Mouse (Mus musculus): Measurements from ENCODE around the gene Pah.

Pah gene

DNA sequence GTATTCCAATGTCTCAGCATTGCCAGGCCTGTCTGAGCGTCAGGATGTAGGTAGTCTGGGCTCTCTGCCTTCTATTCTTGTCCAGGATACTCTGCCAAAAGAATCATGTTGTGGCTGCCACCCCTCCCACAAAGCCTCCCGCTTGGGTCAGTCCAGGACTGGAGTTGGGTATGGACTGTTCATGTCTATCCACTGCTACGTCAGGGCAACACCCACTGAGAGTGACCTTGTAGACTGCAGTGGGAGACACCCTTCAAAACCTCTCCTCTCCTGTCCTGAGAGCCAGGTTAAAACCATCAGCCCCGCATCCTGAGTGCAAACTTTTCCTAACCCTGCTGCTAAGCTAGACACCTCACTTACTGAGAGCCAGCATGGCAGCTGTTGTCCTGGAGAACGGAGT is at the start of gene Pah:
Gene Pah, plus strand, starts transcription at position 150 of the 400 bp plus-strand sequence.
- no peak for DNase-seq

DNA sequence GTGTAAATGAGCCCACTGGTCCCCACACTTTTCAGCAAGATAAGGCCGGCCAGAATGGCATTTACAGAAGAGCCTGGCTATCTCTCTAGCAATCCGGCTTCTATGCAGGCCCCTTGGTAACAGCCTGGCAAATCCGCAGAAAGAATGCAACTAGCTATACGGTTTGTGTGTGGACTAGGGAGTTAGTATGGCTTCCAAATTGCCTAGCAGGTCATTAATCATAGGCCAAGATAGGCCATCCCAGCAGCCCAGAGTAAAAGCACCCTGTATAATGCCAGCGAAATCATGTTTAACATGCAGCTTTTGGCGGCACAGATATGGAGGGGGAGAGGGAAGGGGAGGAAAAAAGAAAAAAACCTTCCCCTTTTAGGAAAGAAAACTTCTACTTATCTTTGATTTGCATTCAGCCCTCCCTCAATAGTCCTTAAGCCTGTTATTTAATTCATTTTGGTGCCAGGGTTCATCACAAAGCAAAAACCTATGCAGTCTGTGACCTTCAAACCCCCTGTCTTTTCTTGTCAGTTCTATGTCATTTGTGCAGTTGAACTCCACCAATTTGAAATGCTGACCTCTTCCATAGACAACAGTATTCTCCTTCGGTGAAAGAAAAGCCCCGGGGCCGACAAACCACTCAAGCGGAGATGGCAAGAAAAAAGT is 48.0 kb upstream of the Pah start:
- no peak for DNase-seq

DNA sequence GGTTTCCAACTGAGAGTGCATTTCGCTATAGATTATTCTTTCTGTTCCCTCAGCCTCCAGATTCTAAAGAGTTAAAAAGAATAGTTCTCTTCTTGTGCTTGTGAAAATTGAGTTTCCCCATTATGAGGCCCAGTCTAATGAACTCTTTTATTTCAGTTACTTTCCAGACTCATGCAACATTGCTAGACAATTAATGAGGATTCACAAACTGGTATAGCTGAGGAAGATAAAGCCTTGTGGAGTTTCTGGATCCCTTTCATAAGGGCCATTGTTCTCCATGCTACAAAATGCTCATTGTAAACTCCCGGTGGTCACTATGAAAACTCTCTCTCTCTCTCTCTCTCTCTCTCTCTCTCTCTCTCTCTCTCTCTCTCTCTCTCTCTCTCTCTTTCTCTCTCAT is 46.6 kb upstream of the Pah start:
- DNase-seq: no peak

DNA sequence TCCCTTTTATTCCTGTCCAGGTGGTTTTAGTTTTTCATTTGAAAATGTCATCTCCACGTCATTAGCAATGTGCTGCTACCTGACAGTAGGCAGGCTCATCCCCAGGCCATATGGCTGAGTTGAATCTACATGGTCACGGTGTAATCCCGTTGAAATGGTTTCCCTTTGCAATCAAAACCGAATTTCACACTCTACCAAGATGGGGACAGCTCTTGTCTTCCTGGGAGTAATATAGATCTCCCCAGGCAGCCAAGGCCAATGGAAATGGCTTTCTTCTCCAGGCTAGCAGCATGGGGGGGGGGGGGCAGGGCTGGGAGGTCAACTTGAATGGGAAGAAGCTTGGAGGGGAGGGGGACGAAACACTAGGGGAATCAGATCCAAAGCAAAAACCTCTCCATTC is 43.7 kb upstream of the Pah start:
- DNase-seq: no peak

DNA sequence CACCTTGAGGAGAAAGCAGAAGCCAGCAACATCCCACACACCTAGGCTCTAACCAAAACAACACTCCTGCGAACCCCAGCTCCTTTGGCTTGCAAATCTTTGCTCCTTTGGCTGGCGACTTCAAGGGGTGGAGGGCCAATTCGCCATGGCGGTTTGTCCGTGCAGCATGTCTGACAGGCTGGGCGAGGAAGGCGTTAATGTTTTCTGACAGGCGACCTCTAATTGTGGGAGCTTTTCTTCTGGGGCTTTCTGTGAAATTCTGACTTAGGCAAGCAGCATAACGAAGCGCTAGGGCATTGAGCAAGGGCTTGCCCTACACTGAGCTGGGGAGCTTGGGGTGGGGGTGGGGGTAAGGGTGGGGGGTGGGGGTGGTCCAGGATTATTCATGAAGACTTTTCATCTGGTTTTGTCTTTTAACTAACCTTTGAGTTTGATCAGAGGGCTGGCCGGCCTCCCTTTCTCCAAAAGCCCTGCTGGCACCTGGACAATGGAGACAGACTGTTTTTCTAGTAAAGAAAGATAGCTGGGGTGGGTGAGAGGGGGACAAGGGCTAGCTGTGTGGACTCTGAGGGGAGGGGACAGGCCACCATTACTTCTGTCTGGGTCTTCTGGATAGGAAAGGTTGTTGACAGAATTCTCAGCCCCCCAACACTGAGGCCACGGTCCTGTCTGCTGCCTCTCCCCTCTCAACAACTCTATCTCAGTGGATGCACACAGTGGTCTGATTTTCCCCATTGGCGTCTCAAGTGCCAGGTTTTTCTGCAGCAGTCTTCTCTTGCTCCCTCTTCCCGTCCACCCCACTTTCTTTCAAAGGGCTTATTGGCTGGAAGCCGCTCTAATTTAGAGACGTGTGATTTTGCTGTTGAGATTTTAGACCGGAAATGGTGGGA is 36.5 kb upstream of the Pah start:
- no peak for DNase-seq

DNA sequence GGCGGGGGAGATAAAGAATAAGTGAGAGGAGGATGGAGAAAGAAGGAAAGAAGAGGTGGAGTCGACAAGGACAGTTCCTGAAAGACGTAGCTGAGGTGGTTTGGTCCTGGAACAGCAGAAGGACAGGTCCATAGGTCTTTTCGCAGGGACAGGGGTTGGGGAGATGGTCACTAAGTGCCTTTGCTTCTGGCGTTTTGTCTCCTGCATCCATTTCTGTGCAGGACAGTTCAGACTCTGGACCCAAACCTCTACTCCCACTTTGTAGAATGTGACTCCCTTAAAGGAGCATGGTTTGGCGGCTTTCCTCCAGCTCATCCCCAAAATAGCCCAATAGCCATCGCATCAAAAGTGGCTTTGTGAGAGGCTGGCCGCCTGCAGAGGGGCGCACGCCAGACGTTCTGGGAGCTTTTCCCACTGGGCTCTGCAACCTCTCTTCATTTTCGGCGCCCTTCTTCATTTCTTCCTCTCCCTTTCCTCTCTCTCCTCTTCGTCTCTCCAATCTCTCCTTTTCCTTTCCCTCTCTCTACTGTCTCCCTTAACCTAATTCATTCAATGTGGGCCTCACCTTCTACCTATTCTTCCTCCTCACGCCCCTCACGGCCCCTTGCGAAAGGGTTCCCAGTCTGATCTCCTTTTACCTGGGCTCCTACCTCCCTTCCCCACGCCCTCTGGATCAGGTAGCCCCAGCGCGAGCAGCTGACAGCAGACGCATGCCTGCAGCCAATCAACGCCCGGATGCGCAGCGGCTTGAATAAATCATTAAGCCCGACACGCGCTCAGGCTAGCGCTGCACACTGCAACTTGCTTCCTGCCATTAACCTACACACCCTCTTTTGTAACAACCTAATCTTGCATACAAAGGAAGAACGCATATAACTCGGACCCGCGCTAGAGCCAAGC is 35.6 kb upstream of the Pah start:
- no peak for DNase-seq

DNA sequence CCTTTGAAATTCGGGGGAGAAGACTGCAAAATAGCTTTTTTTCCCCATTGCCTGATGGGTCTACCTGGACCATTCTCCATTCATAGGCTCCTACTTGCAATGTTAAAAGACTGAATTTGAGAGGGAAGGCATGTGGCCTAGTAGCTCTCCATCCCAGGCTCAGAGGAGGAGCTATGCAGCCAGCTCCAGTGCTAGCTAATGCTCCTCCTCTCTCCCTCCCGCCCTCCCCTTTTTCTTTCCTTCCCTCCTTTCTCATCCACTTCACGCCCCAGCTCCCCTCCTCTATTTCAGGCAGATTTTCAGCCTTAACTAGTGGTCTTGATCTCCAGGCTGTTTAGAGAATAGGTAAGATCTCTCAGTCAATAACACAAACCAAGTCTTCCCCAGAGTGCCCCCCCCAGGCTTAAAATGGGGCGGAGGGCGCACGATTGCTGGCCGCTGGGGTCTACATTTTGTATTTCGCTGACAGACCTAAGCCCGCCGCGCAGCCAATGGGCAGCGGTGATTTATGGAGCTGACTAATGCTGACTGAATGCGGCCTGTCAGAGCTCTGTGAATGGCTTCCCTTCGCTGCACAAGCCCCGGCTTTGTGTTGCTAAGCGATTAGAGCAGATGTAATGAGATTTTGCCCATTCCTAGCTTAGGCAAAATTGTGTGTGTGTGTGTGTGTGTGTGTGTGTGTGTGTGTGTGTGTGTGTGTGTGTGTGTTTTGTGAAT is 33.0 kb upstream of the Pah start:
- no peak for DNase-seq

DNA sequence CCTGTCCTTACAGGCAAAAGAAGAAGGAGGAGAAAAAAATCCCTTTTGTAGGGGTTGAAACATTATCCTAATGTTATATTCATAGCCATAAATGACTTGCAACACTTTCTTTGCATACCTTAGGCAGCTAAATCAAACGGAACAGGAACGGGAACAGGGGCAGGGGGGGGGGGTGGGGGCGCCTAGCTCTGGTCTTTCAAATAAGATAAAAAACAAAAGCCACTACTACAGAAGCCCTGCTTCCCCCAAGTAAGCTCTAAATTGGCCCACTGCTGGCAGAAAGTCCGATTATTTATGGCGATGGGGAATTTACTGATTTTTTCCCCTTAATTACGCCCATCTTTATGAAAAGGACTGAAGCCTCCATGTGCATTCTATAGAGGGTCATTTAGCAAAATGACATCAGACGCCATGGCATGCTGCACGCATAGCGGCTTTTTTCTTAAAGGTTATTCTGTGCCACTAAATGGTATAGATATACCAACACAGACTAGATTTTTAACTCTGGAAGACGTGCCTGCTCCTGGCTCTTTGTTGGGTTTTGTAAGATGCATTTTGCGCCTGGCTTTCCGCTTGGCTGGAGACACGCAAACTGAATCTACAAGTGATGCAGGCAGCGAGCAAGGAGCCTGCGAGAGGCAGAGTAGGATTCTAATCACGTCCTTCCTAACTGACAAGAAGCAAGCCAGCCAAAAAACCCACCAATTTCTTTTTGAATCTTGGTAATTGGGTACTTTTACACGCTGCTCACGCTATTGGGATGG is 32.2 kb upstream of the Pah start:
- DNase-seq: no peak

DNA sequence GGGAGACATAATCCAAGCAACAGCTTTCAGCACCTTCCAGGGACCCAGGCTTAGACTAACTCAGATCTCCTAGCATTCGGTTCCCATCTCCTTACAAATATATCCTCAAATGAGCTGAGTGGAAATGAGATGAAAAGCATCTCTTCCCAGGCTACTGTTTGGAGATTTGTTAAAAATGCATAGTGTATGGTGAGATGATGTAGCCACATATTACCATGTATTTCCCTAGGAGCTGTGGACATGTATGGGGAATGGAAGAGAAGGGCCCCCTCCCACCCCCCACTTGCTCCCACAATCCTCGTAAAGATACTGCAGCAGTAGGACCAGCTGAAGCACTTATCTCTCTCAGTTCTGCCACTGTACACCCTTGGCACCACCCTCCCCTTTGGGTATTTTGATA is 31.3 kb upstream of the Pah start:
- DNase-seq: no peak

DNA sequence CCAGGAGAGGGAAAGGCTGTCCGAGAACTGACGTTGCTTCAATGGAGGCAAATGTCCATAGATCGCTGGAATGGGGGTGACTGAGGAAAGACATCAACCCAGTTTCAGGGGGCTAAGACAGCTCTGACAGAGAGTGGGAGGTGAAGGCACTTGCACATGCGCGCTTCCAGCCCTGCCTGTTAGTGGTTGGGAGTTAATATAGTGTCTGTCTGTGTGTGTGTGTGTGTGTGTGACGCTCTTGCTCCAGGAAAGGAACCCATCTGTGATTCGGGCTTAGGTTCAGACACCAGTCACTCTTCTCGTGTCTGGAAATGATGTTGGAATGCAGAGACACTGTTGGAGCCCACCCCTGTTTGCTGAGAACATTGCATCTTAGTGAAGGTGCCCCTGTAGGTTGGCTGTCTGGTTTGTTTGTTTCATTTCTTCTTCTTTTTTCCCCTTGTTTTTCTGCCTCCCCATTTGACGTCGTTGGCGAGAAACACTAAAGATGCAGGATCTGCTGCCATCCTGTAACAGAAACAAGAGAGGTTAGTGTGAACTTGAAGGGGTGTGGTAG is 30.0 kb upstream of the Pah start:
- DNase-seq: no peak

DNA sequence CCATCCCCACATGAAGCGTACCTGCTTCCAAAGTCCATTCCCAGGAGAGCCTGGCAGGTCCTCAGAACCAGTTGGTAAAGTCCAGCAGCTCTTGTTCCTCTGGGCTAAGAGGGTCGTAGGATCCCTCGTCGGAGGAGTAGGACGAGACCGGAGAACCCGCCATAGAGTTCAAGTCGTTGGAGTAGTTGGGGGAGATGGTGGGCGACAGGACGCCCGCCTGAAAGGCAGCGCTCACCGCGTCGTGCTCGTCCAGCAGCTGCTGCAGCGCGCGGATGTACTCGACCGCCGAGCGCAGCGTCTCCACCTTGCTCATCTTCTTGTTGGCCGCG is 29.3 kb upstream of the Pah start:
- no peak for DNase-seq

DNA sequence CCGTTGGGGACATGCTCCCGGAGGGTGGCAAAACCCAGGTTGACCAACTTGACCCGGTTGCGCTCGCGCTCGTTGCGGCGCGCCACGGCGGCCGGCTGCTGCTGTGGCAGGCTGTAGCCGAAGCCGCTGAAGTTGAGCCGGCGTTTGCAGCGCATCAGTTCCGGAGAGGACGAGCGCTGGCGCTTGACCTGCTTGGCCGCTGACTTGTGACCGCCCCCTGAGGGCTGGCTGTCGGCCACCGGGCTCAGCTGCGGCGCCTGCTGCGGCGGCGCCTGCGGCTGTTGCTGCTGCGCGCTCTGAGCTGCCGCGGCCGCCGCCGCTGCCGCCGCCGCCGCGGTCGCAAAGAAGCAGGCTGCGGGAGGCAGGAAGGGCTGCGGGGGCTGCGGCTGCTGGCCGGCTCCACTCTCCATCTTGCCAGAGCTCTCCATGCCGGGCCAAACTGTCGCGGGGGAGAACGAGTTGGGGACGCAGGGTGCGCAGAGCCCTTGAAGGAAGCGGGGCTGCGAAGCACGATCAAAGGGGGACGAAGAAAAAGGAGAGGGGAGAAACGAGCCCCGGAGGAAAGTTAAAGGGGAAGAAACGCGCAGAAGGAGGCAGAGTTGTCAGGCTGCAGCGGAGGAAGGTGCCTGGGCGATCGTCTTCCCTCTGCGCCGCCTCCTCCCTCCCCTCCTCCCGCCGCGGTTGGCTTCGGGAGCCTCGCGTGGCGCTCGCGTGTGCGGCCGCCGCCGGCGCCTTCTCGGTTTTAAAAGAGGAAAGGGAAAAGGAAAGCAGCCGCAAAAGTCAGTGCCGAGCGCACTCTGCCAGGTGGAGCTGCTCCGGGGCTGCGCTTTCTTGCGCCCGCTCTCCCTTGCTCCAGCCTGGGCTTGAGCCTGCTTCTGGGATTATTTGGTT is 28.7 kb upstream of the Pah start:
- DNase-seq: no peak

DNA sequence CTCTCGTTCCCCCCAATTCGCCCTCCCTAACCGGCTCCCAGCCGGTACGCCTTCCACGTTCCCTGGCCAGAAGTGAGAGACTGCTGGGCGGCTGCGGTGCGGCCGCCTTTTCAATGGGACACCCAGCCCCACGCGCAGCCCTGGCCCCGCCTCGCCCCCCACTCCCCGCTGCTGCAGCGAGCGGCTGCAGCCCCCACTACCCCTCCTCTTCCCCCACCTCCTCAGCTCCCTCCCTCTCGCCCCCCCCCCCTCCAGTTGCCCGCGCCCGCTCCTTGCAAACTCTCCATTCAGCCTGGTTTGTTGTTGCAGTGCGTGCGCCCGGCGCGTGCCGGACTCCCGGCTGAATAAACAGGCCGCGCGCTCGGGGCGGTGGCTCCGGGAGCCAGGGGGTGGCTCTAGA is 28.0 kb upstream of the Pah start, which contains the start of gene Ascl1:
Gene Ascl1, minus strand, starts transcription at position 85 of the 400 bp plus-strand sequence.
- DNase-seq: no peak

DNA sequence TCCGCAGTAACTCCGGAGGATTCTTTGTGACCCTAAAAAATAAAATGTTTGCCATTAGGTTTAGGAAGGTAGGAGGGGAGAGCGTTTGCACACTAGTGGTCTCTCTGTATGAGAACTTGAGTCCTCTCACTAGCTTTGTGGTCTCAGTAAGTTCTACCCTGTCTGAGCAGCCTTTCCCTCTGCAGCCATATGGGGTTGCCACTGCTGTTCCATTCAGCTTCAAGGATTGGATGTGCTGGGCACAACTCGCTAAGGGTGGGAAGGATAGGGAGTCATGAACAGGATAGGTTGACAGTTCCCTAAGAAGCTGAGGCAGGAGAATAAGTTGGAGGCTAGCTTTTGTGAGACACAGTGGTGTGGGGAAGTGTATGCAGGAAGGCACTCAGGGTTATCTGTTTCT is 27.4 kb upstream of the Pah start:
- DNase-seq: no peak

DNA sequence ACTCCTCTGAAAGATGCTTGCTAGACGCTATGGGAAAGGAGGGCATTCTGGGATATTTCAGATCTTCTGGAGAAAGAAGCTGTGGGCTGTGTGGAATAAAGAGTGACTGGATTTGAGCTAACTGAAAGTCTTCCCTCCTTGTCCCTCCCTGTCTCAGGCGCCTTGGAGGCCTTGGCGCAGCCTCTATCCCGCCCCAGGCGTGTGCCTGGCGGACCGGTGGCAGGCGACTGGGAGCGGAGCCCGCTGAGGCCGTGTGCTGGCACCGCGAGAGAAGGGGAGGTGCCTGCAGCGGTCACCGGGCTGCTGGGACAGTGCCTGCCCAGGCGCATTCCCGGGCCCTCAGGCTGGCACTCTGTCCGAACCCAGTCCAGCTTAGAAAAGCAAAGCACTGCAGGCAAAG is 27.0 kb upstream of the Pah start:
- no peak for DNase-seq

DNA sequence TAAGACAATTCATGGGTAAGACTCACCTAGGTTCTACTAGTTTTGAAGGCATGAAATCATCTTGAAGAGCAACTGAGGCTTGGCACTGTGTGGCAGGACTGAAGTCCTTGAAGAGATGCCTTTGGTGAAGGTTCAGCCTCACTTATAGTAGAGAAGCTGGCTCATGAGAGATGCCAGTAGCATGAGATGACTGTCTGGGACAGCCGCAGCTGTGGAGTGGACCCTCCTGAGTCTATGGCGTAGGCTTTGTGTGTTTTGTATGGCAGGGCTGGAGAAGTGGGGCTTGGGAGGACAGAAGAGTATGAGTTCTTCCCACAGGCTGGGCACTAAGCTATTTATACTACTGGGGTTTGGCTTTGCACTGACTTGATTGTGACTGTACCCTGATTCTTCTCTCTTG is 24.5 kb upstream of the Pah start:
- DNase-seq: no peak

DNA sequence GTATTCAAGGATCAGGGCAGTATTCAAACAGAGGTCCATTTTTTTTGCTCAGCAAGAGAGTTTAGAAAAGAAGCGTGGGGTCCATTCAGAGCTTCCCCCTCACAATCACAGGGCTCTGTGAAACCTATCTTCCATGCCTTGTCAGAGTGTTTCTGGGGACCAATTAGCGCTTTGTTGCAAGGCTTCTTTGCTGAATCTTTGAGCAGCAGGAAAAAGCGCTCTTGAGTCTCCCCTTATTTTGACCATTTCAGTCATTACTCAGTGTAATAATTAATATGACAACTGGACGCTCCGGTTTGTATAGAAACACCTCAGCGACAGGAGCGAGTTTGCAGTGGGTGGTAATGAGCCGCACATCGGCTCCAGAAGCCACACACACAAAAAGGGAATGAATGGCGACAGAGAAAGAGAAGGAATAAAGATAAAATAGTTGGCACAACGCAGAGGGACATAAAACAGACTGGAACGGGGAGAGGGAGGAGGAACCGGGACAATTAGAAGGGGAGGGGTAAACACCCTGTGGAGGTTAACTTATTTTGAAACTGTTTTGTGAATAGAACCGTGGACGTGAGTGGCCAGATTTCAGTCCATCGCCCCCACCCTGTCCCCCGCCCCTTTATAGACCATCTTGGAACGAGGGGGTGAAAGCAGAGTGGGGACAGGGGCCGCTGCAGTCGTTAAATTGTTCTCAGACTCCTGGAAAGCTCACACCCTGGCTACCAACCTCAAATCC is 20.5 kb upstream of the Pah start:
- DNase-seq: no peak

DNA sequence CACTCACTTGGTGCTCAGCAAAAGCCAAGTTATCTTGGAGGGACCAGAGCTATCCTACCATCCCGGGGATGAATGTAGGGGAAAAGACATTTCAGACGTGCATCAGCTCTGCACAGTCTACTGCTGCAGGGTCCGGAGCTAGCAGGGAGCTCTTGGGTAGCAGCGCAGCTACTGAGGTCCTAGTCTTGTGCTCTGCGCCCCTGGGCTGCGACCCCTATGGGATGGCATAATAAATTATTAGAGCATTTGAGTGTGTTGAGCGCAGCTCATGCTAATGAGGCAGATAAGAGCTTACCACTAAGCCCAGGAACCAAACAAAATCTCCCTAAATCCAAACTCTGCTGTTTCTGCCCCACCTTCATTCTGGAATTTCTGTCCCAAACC is 19.9 kb upstream of the Pah start:
- DNase-seq: no peak

DNA sequence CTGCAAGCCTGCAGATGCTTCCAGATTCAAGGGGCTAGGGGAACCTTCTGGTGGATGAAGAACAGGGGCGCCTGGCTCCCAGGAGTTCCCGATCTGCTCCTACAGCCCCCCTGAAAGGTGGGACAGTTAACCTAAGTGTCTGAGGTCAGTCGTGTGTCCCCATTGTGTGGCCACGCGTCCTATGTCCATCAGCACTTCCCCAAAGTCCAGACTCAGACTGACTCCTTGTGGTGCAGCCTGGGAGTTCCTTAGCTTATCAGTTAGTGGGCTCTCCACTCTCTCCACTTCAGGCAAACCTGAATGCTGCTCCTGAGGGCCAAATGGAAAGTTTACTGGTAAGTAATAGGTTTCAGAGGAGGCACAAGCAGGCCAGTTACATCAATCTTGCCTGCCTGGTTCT is 19.3 kb upstream of the Pah start:
- no peak for DNase-seq

DNA sequence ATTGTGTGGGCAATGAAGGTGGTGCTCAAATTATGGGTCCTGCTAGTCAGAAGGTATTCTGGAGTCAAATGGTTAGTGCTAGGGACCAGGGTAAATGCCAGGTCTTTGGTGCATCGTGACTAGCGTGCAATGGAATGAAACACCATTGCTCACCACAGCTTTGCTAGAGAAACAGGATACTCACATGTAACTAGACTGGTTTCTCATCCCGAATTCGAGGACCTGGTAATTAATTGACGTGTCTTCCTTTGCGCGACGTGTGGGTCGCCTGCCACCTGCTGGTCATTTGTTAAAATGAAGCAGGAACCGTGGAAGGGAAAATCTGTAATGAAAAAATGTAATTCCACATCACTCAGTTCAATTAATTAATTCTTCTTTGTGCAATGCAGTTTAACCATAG is 17.6 kb upstream of the Pah start:
- DNase-seq: no peak

All from thymus, postnatal 36 days (tissue).